Mouse (Mus musculus): ENCODE measurements around the gene Mybbp1a. TPM values are rescaled to one million over a fixed set of nuclear protein-coding genes. Genes with fewer than 3 reads are reported as not detected.

The Mybbp1a gene
- total and polyA plus RNA-seq, 3 experiments: 174 to 816 (median 245) TPM

DNA sequence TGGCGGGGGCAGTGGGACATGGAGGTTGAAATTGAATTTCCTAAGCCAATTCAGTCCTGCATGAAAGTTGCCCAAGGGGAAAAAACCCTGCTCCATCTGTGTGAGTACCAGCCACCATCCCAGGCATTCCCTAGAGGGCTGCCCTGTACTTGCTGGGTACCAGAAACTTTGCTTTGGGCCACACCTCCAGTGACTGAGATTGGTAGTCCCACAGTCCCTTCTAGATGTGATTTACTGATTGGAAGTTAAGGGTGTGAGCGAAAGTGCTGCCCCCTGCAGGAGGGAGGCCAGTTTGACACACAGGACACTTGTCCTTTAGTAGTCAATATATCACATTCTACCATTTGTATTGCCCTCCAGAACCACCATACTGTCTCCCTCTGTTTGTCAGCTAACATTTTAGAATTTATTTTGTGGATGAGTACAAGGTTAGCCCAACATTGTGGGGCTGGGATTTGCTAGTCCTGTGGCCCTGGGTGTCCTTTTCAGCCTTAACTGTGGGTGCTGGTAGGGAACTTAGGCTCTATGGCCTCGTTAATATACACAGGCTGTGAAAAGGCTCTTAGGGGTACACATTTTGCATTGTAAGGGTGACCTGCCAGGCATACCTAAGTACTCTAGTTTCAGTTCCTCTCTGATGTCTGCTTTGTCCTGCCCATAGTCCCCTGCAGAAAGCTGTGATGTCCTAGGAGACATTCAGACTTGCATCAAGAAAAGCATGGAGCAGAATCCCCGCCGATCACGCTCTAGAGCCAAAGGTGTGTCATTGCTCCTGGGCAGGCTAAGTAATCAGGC, 5.4 kb downstream of the Mybbp1a start (continued):
- peak; percentile 65 for TF ChIP-seq HCFC1 (IDR thresholded peaks at IDR 0.05; ENCODE audit: low read depth, low read length)
- peak; percentile 95 for TF ChIP-seq EP300 (IDR thresholded peaks at IDR 0.05; ENCODE audit: low read length)
- 0 out of 2 replicates have a peak, but pooled peaks have one; percentile 39 for TF ChIP-seq CHD2 (IDR thresholded peaks at IDR 0.05; ENCODE audit: low read length)
- no peak for TF ChIP-seq ZKSCAN1 (IDR thresholded peaks at IDR 0.05; ENCODE audit: borderline replicate concordance, low read depth, low read length)
- peak; percentile 58 for TF ChIP-seq JUND (conservative IDR thresholded peaks at IDR 0.05; ENCODE audit: low read depth, low read length)
- 0 out of 2 replicates have a peak, but pooled peaks have one; percentile 43 for TF ChIP-seq POLR2AphosphoS2 (IDR thresholded peaks at IDR 0.05; ENCODE audit: low read depth, low read length)

DNA sequence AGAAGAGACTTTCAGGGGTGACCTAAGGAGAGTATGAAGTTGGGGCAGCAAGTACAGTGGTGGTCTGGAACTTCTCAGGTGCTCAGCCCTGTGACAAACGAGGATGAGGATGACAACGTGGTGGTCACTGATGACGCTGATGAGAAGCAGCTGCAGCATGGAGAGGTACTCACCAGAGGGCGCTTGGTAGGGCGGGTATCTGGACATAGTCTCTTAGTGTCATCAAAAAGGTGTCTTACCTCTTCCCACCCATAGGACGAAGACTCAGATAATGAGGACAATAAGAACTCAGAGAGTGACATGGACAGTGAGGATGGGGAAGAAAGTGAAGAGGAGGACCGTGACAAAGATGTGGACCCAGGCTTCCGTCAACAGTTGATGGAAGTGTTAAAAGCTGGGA, 6.3 kb downstream of the Mybbp1a start:
- peak overlapping the region; percentile 78; the same call in 1 of the 2 replicates for H3K27ac ChIP-seq (ENCODE audit: insufficient read depth, low read depth)
- in situ Hi-C loops (cut with MboI; ENCODE audit: low pct_ligation_motif_present, low pct_unique_long_range_greater_than_20kb, low sequenced_read_pairs): loop anchor here (25.0 kb wide), 1 partner anchor 565 kb away; the partner anchor contains the start of gene Camkk1
- TF ChIP-seq HCFC1 (IDR thresholded peaks at IDR 0.05; ENCODE audit: low read depth, low read length): no peak
- TF ChIP-seq CTCF (conservative IDR thresholded peaks at IDR 0.05 in 1 of 2, IDR thresholded peaks at IDR 0.05 in 1 of 2; ENCODE audit: low read depth in 2 of 2, low read length in 2 of 2): peak in 1 of 2 experiments; percentile 50; a peak in 2 of 4 replicates
- peak; percentile 10; the same call in 1 of the 2 replicates for TF ChIP-seq SMC3 (IDR thresholded peaks at IDR 0.05; ENCODE audit: low read depth, low read length)
- no peak for TF ChIP-seq ZC3H11A (IDR thresholded peaks at IDR 0.05; ENCODE audit: low read depth, low read length)
- H3K27me3 ChIP-seq (replicated peaks): no peaks in the 10 kb centered on the region
- no peak overlapping the region for H3K4me2 ChIP-seq (ENCODE audit: insufficient read depth, low read depth, poor library complexity, severe bottlenecking)
- dilution Hi-C loops (cut with MboI; ENCODE audit: extremely low pct_ligation_motif_present, extremely low pct_unique_long_range_greater_than_20kb, low sequenced_read_pairs): no loop called here
- H3K9me3 ChIP-seq (replicated peaks; ENCODE audit: low read length): no peaks in the 10 kb centered on the region
- no peak overlapping the region for H3K9ac ChIP-seq (ENCODE audit: insufficient read depth, low read depth)
- peaks cover 46 to 99% of the 10 kb centered on the region in 2 experiments for H3K4me1 ChIP-seq (ENCODE audit: control insufficient read depth in 1 of 2, insufficient read depth in 2 of 2)
- no peak overlapping the region for H3K4me3 ChIP-seq (replicated peaks in 1 of 3; ENCODE audit: low read depth in 2 of 3, low read length in 2 of 3, poor library complexity in 1 of 3)
- H3K79me2 ChIP-seq (replicated peaks; ENCODE audit: control insufficient read depth, extremely low read depth, insufficient read depth, poor library complexity, severe bottlenecking): peaks cover 27% of the 10 kb centered on the region
- peaks cover 96 to 100% of the 10 kb centered on the region in 2 experiments for H3K36me3 ChIP-seq (replicated peaks in 1 of 2; ENCODE audit: control insufficient read depth in 1 of 2, insufficient read depth in 1 of 2, low read length in 1 of 2)
- DNase-seq (ENCODE audit: extremely low read depth): no peak

DNA sequence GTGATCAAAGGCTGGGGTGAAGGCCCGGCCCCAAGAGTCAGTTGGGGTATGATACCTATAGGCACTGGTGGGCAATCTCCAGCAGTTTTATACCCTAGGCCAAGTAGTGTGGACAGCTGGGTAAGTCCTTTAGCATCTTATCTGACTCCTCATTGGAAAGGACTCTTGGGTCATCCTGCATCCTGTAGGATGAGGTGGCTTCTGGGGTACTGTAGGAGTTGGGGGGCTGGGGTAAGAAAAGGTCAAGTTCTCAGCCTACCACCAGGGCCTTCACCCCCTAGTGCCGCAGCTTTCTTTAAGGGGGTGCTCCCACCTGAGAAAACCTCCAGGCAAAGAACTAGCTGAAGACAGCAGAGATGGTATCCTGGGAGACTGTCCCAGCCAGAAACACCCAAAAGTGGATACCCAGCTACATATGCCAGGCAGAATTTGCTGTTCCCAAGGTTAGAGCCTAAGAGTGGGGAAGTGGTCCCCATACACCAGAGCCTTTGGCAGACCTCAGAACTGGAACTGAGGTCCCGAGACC, 11.0 kb downstream of the Mybbp1a start:
- H3K79me2 ChIP-seq (replicated peaks; ENCODE audit: control insufficient read depth, extremely low read depth, insufficient read depth, poor library complexity, severe bottlenecking): no peaks in the 10 kb centered on the region
- no peak overlapping the region for H3K4me2 ChIP-seq (ENCODE audit: insufficient read depth, low read depth, poor library complexity, severe bottlenecking)
- no peak for TF ChIP-seq KAT2A (IDR thresholded peaks at IDR 0.05; ENCODE audit: insufficient replicate concordance, low read length)
- peak; percentile 97 for TF ChIP-seq POLR2AphosphoS2 (IDR thresholded peaks at IDR 0.05; ENCODE audit: low read depth, low read length)
- TF ChIP-seq RCOR1 (conservative IDR thresholded peaks at IDR 0.05; ENCODE audit: low read depth, low read length): no peak
- no peak for TF ChIP-seq NRF1 (IDR thresholded peaks at IDR 0.05; ENCODE audit: low read depth, low read length)
- TF ChIP-seq GABPA (IDR thresholded peaks at IDR 0.05; ENCODE audit: insufficient replicate concordance, low read depth, low read length): no peak
- H3K27me3 ChIP-seq (replicated peaks): no peaks in the 10 kb centered on the region
- no peak overlapping the region for H3K4me3 ChIP-seq (replicated peaks in 1 of 3; ENCODE audit: low read depth in 2 of 3, low read length in 2 of 3, poor library complexity in 1 of 3)
- no peak for DNase-seq (ENCODE audit: extremely low read depth)
- peaks cover 25 to 73% of the 10 kb centered on the region in 2 experiments for H3K4me1 ChIP-seq (ENCODE audit: control insufficient read depth in 1 of 2, insufficient read depth in 2 of 2)
- no peak overlapping the region for H3K9ac ChIP-seq (ENCODE audit: insufficient read depth, low read depth)
- peaks cover 54 to 65% of the 10 kb centered on the region in 2 experiments for H3K36me3 ChIP-seq (replicated peaks in 1 of 2; ENCODE audit: control insufficient read depth in 1 of 2, insufficient read depth in 1 of 2, low read length in 1 of 2)
- H3K27ac ChIP-seq (ENCODE audit: insufficient read depth, low read depth): no peak overlapping the region
- H3K9me3 ChIP-seq (replicated peaks; ENCODE audit: low read length): no peaks in the 10 kb centered on the region
- dilution Hi-C loops (cut with MboI; ENCODE audit: extremely low pct_ligation_motif_present, extremely low pct_unique_long_range_greater_than_20kb, low sequenced_read_pairs) (no loop called here), in situ Hi-C loops (cut with MboI; ENCODE audit: low pct_ligation_motif_present, low pct_unique_long_range_greater_than_20kb, low sequenced_read_pairs) (no loop called here)

Data from CH12.LX (cell line).